Mouse (Mus musculus) heart, postnatal 0 days (tissue): ENCODE results near the gene Itga1.

ENCODE experiments used
- CTCF ChIP-seq: IDR thresholded peaks from 2 replicates; pipeline ENCODE4 v1.5.1; 2016; ENCODE audit warnings: antibody characterized with exemption, control low read depth, low read depth
- EP300 ChIP-seq: IDR thresholded peaks from 2 replicates; pipeline ENCODE4 v1.6.1; 2016; ENCODE audit warnings: antibody characterized with exemption, low read depth

DNA sequence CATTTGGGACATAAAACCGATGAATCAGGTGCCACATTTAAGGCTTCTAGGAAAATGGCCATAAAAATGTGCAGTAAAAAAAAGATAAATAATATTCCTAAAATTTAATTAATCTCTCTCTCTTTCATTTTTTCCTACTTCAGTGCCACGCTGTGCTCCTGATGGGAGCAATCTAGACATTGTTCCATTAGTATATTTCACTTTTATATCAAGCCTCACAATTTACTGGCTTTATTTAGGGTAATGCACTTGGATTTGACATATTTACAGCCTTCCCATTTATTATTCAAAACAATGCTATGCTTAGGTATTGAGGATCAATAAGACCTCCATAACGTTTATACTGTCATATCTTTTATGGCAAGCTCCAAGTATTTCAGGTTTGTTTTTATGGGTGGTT is 76.4 kb downstream of the Itga1 start:
- no peak for TF ChIP-seq CTCF
- TF ChIP-seq EP300 = no peak
